Mouse (Mus musculus) embryonic facial prominence, embryonic 11.5 days (tissue): ENCODE data around the gene Col1a1. TPM values are rescaled to one million over a fixed set of nuclear protein-coding genes. Genes with fewer than 3 reads are reported as not detected.

Source experiments
- ATAC-seq: fragments of 200-750 bp; cut with Nextera tagmentation; replicated peaks from 2 replicates; pipeline ENCODE4 v1.8.0; 2017; ENCODE audit warnings: low read depth; ENCODE audit not compliant: insufficient number of reproducible peaks, low FRiP score, low TSS enrichment
- DNase-seq: peaks from one replicate; pipeline ENCODE4 v3.0.0-alpha.2; 2015; ENCODE audit warnings: low spot score
- H3K27ac ChIP-seq: fragments of 300-500 bp; sonication (generic); replicated peaks from 2 replicates; pipeline ENCODE4 v1.5.1; 2014; ENCODE audit warnings: mild to moderate bottlenecking, low read depth, low read length, control low read depth
- H3K27me3 ChIP-seq: fragments of 300-500 bp; sonication (generic); 2 replicates; pipeline ENCODE4 v1.6.1; 2014; ENCODE audit warnings: mild to moderate bottlenecking, low read length, moderate library complexity, mixed read lengths; ENCODE audit not compliant: control insufficient read depth, insufficient read depth
- H3K36me3 ChIP-seq: fragments of 300-500 bp; sonication (generic); replicated peaks from 2 replicates; pipeline ENCODE4 v1.6.1; 2014; ENCODE audit warnings: low read depth, mild to moderate bottlenecking, low read length, moderate library complexity, mixed read lengths; ENCODE audit not compliant: control insufficient read depth, insufficient read depth
- H3K4me1 ChIP-seq: fragments of 300-500 bp; sonication (generic); 2 replicates; pipeline ENCODE4 v1.6.1; 2014; ENCODE audit warnings: low read length, mixed read lengths; ENCODE audit not compliant: control insufficient read depth, insufficient read depth
- H3K4me2 ChIP-seq: fragments of 300-500 bp; sonication (generic); 2 replicates; pipeline ENCODE4 v1.6.1; 2014; ENCODE audit warnings: low read depth, mild to moderate bottlenecking, control low read depth, low read length, moderate library complexity
- H3K4me3 ChIP-seq: fragments of 300-500 bp; sonication (generic); 2 replicates; pipeline ENCODE4 v1.5.1; 2014; ENCODE audit warnings: low read depth, low read length, control low read depth
- H3K9ac ChIP-seq: fragments of 300-500 bp; sonication (generic); replicated peaks from 2 replicates; pipeline ENCODE4 v1.6.1; 2014; ENCODE audit warnings: mild to moderate bottlenecking, control low read depth, low read length
- H3K9me3 ChIP-seq: fragments of 300-500 bp; sonication (generic); replicated peaks from 2 replicates; pipeline ENCODE4 v1.6.1; 2016; ENCODE audit warnings: mild to moderate bottlenecking, low read length, inconsistent platforms, mixed read lengths; ENCODE audit not compliant: control insufficient read depth
- WGBS: fragments of 180-500 bp; shearing (Covaris S2); extraction: QIAGEN DNeasy Blood & Tissue Kit; methylation state at CpG from one replicate; pipeline ENCODE4 v1.1.7; 2014; 5-methylcytosine and 5-hydroxymethylcytosine counted together
- polyA plus RNA-seq: library from polyadenylated mRNA; unstranded; fragments of >200 nt; fragmentation: Nextera tagmentation; extraction: Ambion mirVana; gene quantifications from 2 replicates; pipeline ENCODE4 v1.2.1, GENCODE M21; 2014

The Col1a1 gene
- polyA plus RNA-seq, 1 experiment from 2014 or later, result 93.8 TPM

- Histone ChIP-seq H3K27me3 (no peaks in the 10 kb centered on the region), H3K36me3 (no peaks in the 10 kb centered on the region), H3K4me2 (no peak overlapping the region), H3K9ac (no peak overlapping the region), H3K27ac (no peak overlapping the region), H3K9me3 (no peaks in the 10 kb centered on the region), H3K4me1 (no peaks in the 10 kb centered on the region), H3K4me3 (no peak overlapping the region)
- DNase-seq, result no peak
- WGBS, result 42% methylated on average over 12 of the region's 16 CpGs
- no peak for ATAC-seq
These were observed 20.2 kb upstream of the Col1a1 start for GRCm38 (mm10) chr11:94915675-94916403.

GRCm38 (mm10) chr11:94916477-94916876, 19.5 kb upstream of the Col1a1 start:
- no peaks in the 10 kb centered on the region for H3K9me3 ChIP-seq
- H3K4me2 ChIP-seq, result no peak overlapping the region
- no peak overlapping the region for H3K4me3 ChIP-seq
- WGBS, result 31% methylated on average over 4 of the region's 4 CpGs
- H3K36me3 ChIP-seq, result no peaks in the 10 kb centered on the region
- H3K27me3 ChIP-seq, result no peaks in the 10 kb centered on the region
- H3K4me1 ChIP-seq, result no peaks in the 10 kb centered on the region
- H3K9ac ChIP-seq, result no peak overlapping the region
- DNase-seq (no peak), ATAC-seq (no peak)
- H3K27ac ChIP-seq, result no peak overlapping the region

GRCm38 (mm10) chr11:94917717-94918116, 18.3 kb upstream of the Col1a1 start:
- Histone ChIP-seq H3K9me3 (no peaks in the 10 kb centered on the region), H3K9ac (no peak overlapping the region), H3K4me1 (no peaks in the 10 kb centered on the region), H3K27ac (no peak overlapping the region), H3K4me3 (no peak overlapping the region), H3K36me3 (no peaks in the 10 kb centered on the region), H3K27me3 (no peaks in the 10 kb centered on the region), H3K4me2 (no peak overlapping the region)
- WGBS, result 80% methylated on average over 6 of the region's 6 CpGs
- ATAC-seq (no peak), DNase-seq (no peak)

- no peak overlapping the region for H3K27ac ChIP-seq
- ATAC-seq (no peak), DNase-seq (peak; percentile 51)
- WGBS, result 39% methylated on average over 6 of the region's 6 CpGs
- H3K4me3 ChIP-seq, result no peak overlapping the region
- H3K4me2 ChIP-seq, result no peak overlapping the region
- no peaks in the 10 kb centered on the region for H3K36me3 ChIP-seq
- H3K27me3 ChIP-seq, result no peaks in the 10 kb centered on the region
- H3K4me1 ChIP-seq, result no peaks in the 10 kb centered on the region
- no peak overlapping the region for H3K9ac ChIP-seq
- no peaks in the 10 kb centered on the region for H3K9me3 ChIP-seq
These were observed 15.0 kb upstream of the Col1a1 start for GRCm38 (mm10) chr11:94920996-94921401.

GRCm38 (mm10) chr11:94924977-94925376, 11.0 kb upstream of the Col1a1 start:
- DNase-seq, result no peak
- Histone ChIP-seq H3K9ac (no peak overlapping the region), H3K27me3 (no peaks in the 10 kb centered on the region), H3K9me3 (no peaks in the 10 kb centered on the region), H3K36me3 (no peaks in the 10 kb centered on the region), H3K4me1 (peaks cover 11% of the 10 kb centered on the region), H3K4me3 (no peak overlapping the region), H3K27ac (no peak overlapping the region), H3K4me2 (no peak overlapping the region)
- no peak for ATAC-seq
- 92% methylated on average over 4 of the region's 4 CpGs for WGBS

- no peak overlapping the region for H3K4me3 ChIP-seq
- no peak overlapping the region for H3K9ac ChIP-seq
- WGBS, result 59% methylated on average over 11 of the region's 11 CpGs
- H3K9me3 ChIP-seq, result no peaks in the 10 kb centered on the region
- H3K4me1 ChIP-seq, result peaks cover 11% of the 10 kb centered on the region
- ATAC-seq (no peak), DNase-seq (no peak)
- H3K27ac ChIP-seq, result no peak overlapping the region
- H3K36me3 ChIP-seq, result no peaks in the 10 kb centered on the region
- no peak overlapping the region for H3K4me2 ChIP-seq
- no peaks in the 10 kb centered on the region for H3K27me3 ChIP-seq
These were observed 9.6 kb upstream of the Col1a1 start for GRCm38 (mm10) chr11:94926431-94926830.

GRCm38 (mm10) chr11:94927771-94928291, 8.2 kb upstream of the Col1a1 start:
- Histone ChIP-seq H3K9ac (no peak overlapping the region), H3K9me3 (no peaks in the 10 kb centered on the region), H3K4me1 (peaks cover 11% of the 10 kb centered on the region), H3K4me2 (no peak overlapping the region), H3K4me3 (no peak overlapping the region), H3K27ac (0 out of 2 replicates have a peak overlapping the region, but pooled peaks have one; percentile 29), H3K27me3 (no peaks in the 10 kb centered on the region; the same call in 1 of the 2 replicates), H3K36me3 (no peaks in the 10 kb centered on the region)
- WGBS, result 17% methylated on average over 5 of the region's 5 CpGs
- ATAC-seq (no peak), DNase-seq (peak; percentile 17)

GRCm38 (mm10) chr11:94928820-94929219, 7.2 kb upstream of the Col1a1 start:
- Histone ChIP-seq H3K4me3 (no peak overlapping the region), H3K27ac (peak overlapping the region; percentile 82), H3K9me3 (no peaks in the 10 kb centered on the region), H3K9ac (0 out of 2 replicates have a peak overlapping the region, but pooled peaks have one; percentile 7), H3K4me1 (peaks cover 11% of the 10 kb centered on the region), H3K27me3 (no peaks in the 10 kb centered on the region; the same call in 1 of the 2 replicates), H3K4me2 (peak overlapping the region; percentile 1; the same call in 1 of the 2 replicates), H3K36me3 (no peaks in the 10 kb centered on the region)
- WGBS, result 1% methylated on average over 13 of the region's 13 CpGs
- ATAC-seq (peak; percentile 88), DNase-seq (peak; percentile 94)
